Mouse (Mus musculus) small intestine, adult 2 months (tissue): Measurements from ENCODE around the gene Ccdc167.

ENCODE experiments used
- CTCF ChIP-seq: fragments of 200-500 bp; IDR thresholded peaks from 2 replicates; pipeline ENCODE4 v1.5.1; 2012; ENCODE audit warnings: low read depth, mild to moderate bottlenecking, control low read depth, inconsistent platforms, low read length, moderate library complexity, mixed read lengths; ENCODE audit not compliant: insufficient replicate concordance, insufficient read length; ENCODE audit errors: extremely low read depth
- POLR2A ChIP-seq: fragments of 200-500 bp; IDR thresholded peaks from 2 replicates; pipeline ENCODE4 v1.6.1; 2012; ENCODE audit warnings: low read depth, mild to moderate bottlenecking, control low read depth, inconsistent platforms, low read length, moderate library complexity

DNA sequence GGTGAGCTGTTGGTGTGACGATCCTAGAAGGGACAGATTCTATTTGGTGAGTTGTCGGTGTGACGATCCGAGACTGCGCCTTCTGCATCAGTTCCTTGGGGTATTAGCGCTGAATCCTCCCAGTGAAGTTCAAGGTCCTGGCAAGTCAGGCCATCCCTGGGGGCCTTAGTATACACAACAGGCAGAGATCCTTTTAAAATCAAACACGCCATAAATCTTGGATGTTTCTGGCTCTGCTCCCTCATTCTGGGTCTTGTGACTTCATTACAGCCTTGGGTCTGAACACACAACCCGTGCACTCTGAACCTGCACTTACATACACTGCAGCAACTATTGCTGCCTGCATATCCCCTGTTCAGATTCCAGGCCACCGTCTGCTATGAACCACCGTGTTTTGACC is 39.5 kb upstream of the Ccdc167 start:
- no peak for TF ChIP-seq CTCF
- TF ChIP-seq POLR2A = no peak
